Mouse (Mus musculus) megakaryocyte, embryonic 14.5 days (primary cell): ENCODE data around the gene Plscr4. TPM values are rescaled to one million over a fixed set of nuclear protein-coding genes. Genes with fewer than 3 reads are reported as not detected.

Source experiments
- H3K27me3 ChIP-seq: replicated peaks from 2 replicates; pipeline ENCODE3; 2012; ENCODE audit warnings: inconsistent platforms
- H3K36me3 ChIP-seq: replicated peaks from 2 replicates; pipeline ENCODE3; 2012; ENCODE audit warnings: low read length, inconsistent platforms, mixed read lengths
- H3K4me1 ChIP-seq: 2 replicates; pipeline ENCODE4 v1.6.1; 2012; ENCODE audit warnings: inconsistent platforms
- H3K4me3 ChIP-seq: replicated peaks from 2 replicates; pipeline ENCODE3; 2012; ENCODE audit warnings: moderate library complexity, mild to moderate bottlenecking, inconsistent platforms
- H3K9me3 ChIP-seq: 2 replicates; pipeline ENCODE4 v1.6.1; 2012; ENCODE audit warnings: inconsistent platforms
- FLI1 ChIP-seq: IDR thresholded peaks from 2 replicates; pipeline ENCODE4 v1.6.1; 2012; ENCODE audit warnings: low read length, inconsistent platforms, mixed read lengths
- GATA1 ChIP-seq: IDR thresholded peaks from 3 replicates; pipeline ENCODE4 v1.6.1; 2012; ENCODE audit warnings: mixed read lengths, low read length, inconsistent platforms, borderline replicate concordance
- polyA plus RNA-seq: library from polyadenylated mRNA; stranded (reverse); fragments of >175 nt; gene quantifications from 2 replicates; pipeline ENCODE4 v1.2.3, GENCODE M21; 2012; ENCODE audit warnings: low replicate concordance; ENCODE audit not compliant: insufficient read depth

The Plscr4 gene
- polyA plus RNA-seq, 1 experiment, result 0.64 TPM

GRCm38 (mm10) chr9:92499710-92500410 is 42.7 kb downstream of the Plscr4 start:
- no peaks in the 10 kb centered on the region for H3K36me3 ChIP-seq
- TF ChIP-seq GATA1, result no peak
- no peaks in the 10 kb centered on the region for H3K27me3 ChIP-seq
- H3K4me3 ChIP-seq, result no peak overlapping the region
- H3K4me1 ChIP-seq, result 0 out of 2 replicates have a peak, but pooled peaks cover 3% of the 10 kb centered on the region
- H3K9me3 ChIP-seq, result no peaks in the 10 kb centered on the region

GRCm38 (mm10) chr9:92504256-92504655 is 47.1 kb downstream of the Plscr4 start:
- TF ChIP-seq FLI1 (no peak), GATA1 (no peak)
- Histone ChIP-seq H3K4me3 (no peak overlapping the region), H3K9me3 (no peaks in the 10 kb centered on the region), H3K27me3 (no peaks in the 10 kb centered on the region), H3K36me3 (no peaks in the 10 kb centered on the region), H3K4me1 (0 out of 2 replicates have a peak, but pooled peaks cover 3% of the 10 kb centered on the region)

GRCm38 (mm10) chr9:92504889-92505288 is 47.7 kb downstream of the Plscr4 start:
- H3K4me1 ChIP-seq, result no peaks in the 10 kb centered on the region
- TF ChIP-seq GATA1, result no peak
- no peak for TF ChIP-seq FLI1

GRCm38 (mm10) chr9:92511696-92512095 is 54.5 kb downstream of the Plscr4 start:
- no peaks in the 10 kb centered on the region for H3K27me3 ChIP-seq
- no peaks in the 10 kb centered on the region for H3K4me1 ChIP-seq
- H3K36me3 ChIP-seq, result no peaks in the 10 kb centered on the region
- H3K4me3 ChIP-seq, result no peak overlapping the region
- TF ChIP-seq FLI1, result no peak
- TF ChIP-seq GATA1, result no peak
- H3K9me3 ChIP-seq, result no peaks in the 10 kb centered on the region

More at GRCm38 (mm10) chr9:92504889-92505288, 47.7 kb downstream of the Plscr4 start:
- no peaks in the 10 kb centered on the region for H3K9me3 ChIP-seq
- H3K27me3 ChIP-seq, result no peaks in the 10 kb centered on the region
- H3K36me3 ChIP-seq, result no peaks in the 10 kb centered on the region
- no peak overlapping the region for H3K4me3 ChIP-seq

- Histone ChIP-seq H3K4me3 (no peak overlapping the region), H3K9me3 (peaks cover 4% of the 10 kb centered on the region), H3K4me1 (no peaks in the 10 kb centered on the region), H3K27me3 (no peaks in the 10 kb centered on the region), H3K36me3 (no peaks in the 10 kb centered on the region)
- TF ChIP-seq GATA1 (no peak), FLI1 (no peak)
These were observed 59.9 kb downstream of the Plscr4 start for GRCm38 (mm10) chr9:92517036-92517435.

GRCm38 (mm10) chr9:92520751-92521150 is 63.6 kb downstream of the Plscr4 start:
- TF ChIP-seq FLI1, result no peak
- no peak for TF ChIP-seq GATA1
- H3K9me3 ChIP-seq, result peaks cover 4% of the 10 kb centered on the region
- no peaks in the 10 kb centered on the region for H3K36me3 ChIP-seq
- no peak overlapping the region for H3K4me3 ChIP-seq
- no peaks in the 10 kb centered on the region for H3K4me1 ChIP-seq
- no peaks in the 10 kb centered on the region for H3K27me3 ChIP-seq

- no peaks in the 10 kb centered on the region for H3K27me3 ChIP-seq
- no peaks in the 10 kb centered on the region for H3K36me3 ChIP-seq
- H3K9me3 ChIP-seq, result no peaks in the 10 kb centered on the region
- no peaks in the 10 kb centered on the region; the same call in 1 of the 2 replicates for H3K4me1 ChIP-seq
- TF ChIP-seq GATA1 (no peak), FLI1 (no peak)
- no peak overlapping the region for H3K4me3 ChIP-seq
These were observed 67.3 kb downstream of the Plscr4 start for GRCm38 (mm10) chr9:92524506-92524905.

- Histone ChIP-seq H3K36me3 (no peaks in the 10 kb centered on the region), H3K4me3 (no peak overlapping the region), H3K27me3 (no peaks in the 10 kb centered on the region), H3K4me1 (no peaks in the 10 kb centered on the region; the same call in 1 of the 2 replicates), H3K9me3 (no peaks in the 10 kb centered on the region)
- no peak for TF ChIP-seq GATA1
- TF ChIP-seq FLI1, result no peak
These were observed 72.9 kb downstream of the Plscr4 start for GRCm38 (mm10) chr9:92530055-92530454.

GRCm38 (mm10) chr9:92537735-92538134 is 80.6 kb downstream of the Plscr4 start:
- Histone ChIP-seq H3K9me3 (no peaks in the 10 kb centered on the region), H3K4me1 (peaks cover 39% of the 10 kb centered on the region), H3K27me3 (peaks cover 2% of the 10 kb centered on the region), H3K4me3 (no peak overlapping the region), H3K36me3 (peaks cover 3% of the 10 kb centered on the region)
- TF ChIP-seq FLI1, result no peak
- TF ChIP-seq GATA1, result no peak

GRCm38 (mm10) chr9:92538216-92538615 is 81.0 kb downstream of the Plscr4 start:
- H3K4me3 ChIP-seq, result no peak overlapping the region
- TF ChIP-seq GATA1 (no peak), FLI1 (no peak)
- peaks cover 2% of the 10 kb centered on the region for H3K27me3 ChIP-seq
- peaks cover 3% of the 10 kb centered on the region for H3K36me3 ChIP-seq
- no peaks in the 10 kb centered on the region for H3K9me3 ChIP-seq
- peaks cover 43% of the 10 kb centered on the region for H3K4me1 ChIP-seq

Other genes starting within 250 kb of the Plscr4 start
- gene Plscr1, start 207.6 kb upstream of the Plscr4 start, polyA plus RNA-seq, result 179 and 363 TPM in 2 replicates
- not detected in 2 replicates for gene Plscr2, start 181.8 kb upstream of the Plscr4 start, polyA plus RNA-seq
- gene 1700057G04Rik, start 148.0 kb upstream of the Plscr4 start, polyA plus RNA-seq, result not detected in 2 replicates
- gene Plod2, start 84.8 kb downstream of the Plscr4 start, polyA plus RNA-seq, result 1.6 and 2.2 TPM in 2 replicates